Mouse (Mus musculus) bone marrow, adult 2 months (tissue): ENCODE results near the gene Mtpn.

ENCODE experiments used
- CTCF ChIP-seq: fragments of 200-500 bp; IDR thresholded peaks from 2 replicates; pipeline ENCODE4 v1.5.1; 2011; ENCODE audit warnings: low read length, control low read depth; ENCODE audit not compliant: control insufficient read depth, insufficient read depth
- POLR2A ChIP-seq: fragments of 200-500 bp; IDR thresholded peaks from 2 replicates; pipeline ENCODE4 v1.6.1; 2011; ENCODE audit warnings: low read depth, mild to moderate bottlenecking, control low read depth, low read length, borderline replicate concordance; ENCODE audit not compliant: control insufficient read depth

- no peak for TF ChIP-seq CTCF
- TF ChIP-seq POLR2A, result no peak
Measured at GRCm38 (mm10) chr6:35568731-35569130, 29.0 kb upstream of the Mtpn start.
